Mouse (Mus musculus) CD4-positive helper T cell, adult 2 months (primary cell): ENCODE results near the gene Fggy.
A peak's percentile ranks its signal among the peaks of the same experiment; 100 is the strongest.

Source experiments
- DNase-seq: peaks from one replicate; pipeline ENCODE4 v3.0.0-alpha.2; 2012; ENCODE audit warnings: low read depth, missing footprints, low spot score

The Fggy gene

DNA sequence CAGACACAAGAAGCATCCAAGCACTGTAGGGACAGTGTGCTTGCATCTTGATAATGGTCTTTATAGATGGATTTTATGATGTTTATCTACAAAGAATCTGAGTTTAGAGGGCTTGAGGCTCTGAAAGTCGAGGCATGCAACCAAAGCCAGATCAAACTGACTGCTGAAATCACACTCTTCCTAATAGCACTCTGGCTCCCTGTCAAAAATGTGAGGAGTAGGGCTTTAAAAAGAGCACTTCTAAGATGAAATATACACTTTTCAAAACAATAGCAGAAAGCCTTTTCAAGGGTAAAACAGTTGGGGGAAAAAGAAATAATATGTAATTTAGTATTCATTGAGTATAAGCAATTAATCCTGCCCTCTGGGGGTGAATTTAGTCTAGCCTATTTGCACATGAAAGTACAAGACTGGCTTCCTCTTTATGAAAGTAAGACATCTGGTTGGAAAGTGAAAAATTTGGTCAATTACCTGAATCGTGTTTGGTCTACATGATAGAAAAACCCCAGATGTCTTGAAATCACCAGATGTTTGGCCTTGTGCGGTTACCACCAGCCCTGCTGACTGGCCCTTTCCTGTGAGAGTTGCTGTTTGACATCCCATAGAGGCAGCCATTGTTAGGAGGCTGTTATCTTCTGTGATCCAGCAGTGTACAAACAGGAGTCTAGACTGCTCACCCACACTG, 172.0 kb downstream of the Fggy start:
- no peak for DNase-seq

DNA sequence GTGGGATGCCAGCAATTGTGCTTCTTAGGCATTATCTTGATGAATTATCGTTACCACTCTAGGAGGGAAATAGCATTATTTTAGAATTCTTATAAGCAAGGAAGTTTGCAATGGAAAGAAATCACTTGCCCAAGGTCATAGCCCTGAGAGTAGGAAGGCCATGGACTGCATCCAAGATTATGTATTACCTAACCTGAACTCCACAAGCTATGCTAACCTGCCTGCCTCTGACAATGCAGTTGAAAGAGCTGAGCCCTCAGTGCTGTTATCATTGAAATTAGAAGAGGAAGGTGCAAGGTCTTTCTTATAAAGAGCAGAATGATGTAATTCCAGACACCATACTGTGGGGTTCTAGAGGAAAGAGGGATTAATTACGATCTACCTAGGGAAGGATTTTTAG, 173.8 kb downstream of the Fggy start:
- no peak for DNase-seq

DNA sequence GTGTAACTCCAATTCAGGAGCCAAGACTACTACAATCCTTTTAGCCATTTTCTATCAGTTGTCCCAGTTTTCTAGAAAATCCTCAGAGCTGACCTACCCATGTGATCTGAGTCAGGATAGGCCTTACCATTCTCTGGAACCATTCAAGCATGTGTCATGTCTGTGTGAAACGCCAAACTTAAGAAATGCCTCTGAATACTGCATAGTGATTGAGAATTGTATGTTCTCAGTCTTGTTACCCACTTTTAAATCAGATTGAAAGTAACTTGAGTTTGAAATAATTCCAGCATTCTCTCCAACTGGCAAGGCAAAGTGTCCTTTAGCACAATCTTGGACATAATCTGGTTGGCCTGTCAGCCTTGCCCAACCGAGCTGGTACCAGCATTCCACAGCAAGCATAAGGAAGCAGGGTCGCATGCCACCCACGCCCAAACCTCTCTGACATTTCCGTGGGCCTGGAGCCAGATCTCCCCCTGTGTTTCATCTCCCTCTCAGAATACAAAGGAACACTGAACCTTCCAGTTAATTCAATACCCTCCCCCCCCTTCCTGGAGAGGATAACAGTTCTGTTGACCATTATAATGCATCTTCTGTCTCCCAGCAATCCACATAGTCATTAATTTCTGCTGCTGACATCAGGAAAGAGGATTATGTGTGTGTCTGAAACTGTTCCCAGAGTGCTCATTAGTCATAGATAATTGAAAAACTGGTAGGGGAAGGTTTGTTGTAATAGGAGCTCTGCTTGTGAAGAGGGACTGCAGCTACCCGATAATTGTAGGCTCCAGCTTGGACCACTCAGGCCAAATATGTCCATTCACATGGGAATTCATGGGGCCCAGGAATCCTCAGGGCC, 176.3 kb downstream of the Fggy start:
- no peak for DNase-seq

DNA sequence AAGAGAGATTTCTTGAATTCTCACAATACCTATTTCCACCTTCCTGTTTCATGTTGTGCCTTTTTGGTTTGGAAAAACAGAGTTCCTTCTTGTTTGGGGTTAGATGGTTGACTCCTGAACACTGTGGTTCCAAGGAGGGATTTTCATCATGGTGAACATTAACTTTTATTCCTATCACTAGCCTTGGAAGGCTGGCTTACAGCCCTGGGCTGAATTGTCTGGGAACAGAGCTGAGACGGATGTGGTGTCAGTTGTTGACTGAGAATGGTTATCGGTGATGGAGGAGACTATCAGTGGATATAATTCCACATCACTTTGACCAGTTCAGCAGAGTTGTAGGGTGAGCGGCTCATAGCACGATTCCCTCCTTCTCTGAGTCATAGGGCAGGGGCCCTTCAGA, 178.7 kb downstream of the Fggy start:
- no peak for DNase-seq

DNA sequence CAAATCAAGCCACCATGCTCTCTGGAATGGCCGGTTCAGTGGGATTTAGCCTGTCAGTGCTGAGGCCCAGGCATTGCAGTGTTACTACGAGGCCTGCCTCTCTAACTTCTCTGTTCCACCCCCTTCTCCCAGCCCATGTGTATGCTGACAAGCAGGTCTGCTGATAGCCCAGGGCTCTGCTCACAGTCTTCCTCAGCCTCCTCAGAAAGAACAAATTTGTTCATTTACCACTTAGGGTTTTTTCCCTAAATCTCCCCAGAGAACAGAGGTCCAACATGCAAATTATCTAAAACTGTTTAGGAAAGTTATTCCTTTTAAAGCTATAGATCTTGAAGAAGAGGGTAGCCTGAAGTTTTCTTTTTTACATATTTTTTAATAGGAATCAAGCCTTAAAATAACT, 179.4 kb downstream of the Fggy start:
- DNase-seq = no peak

DNA sequence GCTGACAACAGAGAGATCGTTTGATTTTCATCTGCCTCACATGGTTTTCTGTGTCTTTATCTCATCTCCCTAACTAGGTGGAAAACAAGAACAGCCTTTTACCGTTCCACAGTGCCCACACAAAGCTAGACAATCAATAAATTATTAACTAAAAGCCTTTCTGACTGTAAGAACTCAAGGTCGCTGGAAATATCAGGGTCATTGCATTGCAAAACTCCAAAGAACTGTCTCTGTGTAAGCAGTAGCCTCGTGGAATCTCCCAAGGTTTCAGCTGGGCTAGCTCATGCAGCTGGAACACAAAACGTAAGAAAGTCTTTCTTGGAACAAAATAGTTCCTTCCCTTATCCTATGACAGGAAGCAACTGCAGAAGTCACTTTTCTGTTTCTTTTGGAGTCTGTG, 180.9 kb downstream of the Fggy start:
- DNase-seq = no peak

DNA sequence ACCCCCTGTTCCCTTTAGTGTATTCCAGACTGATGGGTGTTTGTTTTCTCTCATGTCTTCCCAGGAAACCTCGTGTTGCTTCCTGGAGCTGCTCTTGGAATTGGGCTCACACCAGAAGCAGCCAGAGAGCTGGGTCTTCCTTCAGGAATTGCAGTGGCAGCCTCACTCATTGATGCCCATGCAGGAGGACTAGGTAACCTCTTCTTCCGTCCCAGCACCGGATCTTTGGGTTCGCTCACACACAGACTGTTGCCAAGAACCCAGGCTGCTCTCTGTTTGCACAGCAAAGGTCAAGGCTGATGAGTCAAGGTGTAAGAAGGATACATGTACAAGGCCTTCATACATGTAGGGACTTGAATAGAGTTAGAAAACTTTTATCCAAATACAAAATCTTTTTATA, 181.4 kb downstream of the Fggy start:
- DNase-seq = no peak

DNA sequence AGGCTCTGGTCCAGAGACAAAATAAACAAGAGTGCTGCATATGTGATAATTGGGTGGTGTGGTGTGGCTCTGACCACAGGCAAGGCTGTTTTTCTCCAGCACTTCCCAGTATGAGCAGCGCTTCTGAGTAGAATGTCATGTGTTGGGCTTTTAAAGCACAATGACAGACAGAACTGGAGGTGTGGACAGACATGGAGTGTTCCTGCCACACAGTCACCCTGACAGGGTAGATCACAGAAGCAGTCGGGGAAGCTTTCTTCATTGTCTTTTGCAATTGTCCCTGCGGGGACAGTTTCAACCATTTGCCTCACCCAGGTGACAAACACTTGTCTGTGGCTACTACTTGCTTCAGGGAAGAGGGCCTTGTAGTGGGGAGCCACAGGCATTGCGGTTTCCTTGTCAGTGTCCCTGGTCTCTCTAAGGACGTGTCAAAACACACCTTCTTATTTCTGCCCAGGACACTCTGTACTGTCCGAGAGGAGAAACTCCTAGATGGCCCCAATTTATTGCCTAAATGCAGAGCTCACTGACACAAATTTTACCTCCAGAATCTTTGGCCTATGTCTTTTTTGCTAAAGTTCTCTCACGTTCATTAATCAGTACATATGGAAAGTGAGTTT, 183.9 kb downstream of the Fggy start:
- DNase-seq = no peak

DNA sequence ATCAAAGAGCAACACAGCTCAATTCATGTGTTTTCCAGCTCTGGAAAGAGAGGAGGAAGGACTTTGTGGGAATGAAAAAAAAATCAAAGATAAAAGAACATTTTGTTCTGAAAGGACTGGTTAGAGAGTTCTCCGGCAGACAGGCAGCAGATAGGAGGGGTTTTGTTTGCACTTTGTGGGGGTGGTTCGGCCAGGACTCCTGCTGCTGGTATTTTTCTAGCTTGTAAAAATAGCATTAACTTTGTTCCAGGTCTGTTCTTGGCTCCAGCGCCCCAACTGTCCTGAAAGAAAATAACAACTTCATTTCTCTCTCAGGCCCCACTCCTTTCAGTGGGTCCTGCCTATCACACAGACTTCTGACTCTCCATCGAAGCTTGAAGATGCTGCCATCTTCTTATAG, 185.7 kb downstream of the Fggy start:
- no peak for DNase-seq

DNA sequence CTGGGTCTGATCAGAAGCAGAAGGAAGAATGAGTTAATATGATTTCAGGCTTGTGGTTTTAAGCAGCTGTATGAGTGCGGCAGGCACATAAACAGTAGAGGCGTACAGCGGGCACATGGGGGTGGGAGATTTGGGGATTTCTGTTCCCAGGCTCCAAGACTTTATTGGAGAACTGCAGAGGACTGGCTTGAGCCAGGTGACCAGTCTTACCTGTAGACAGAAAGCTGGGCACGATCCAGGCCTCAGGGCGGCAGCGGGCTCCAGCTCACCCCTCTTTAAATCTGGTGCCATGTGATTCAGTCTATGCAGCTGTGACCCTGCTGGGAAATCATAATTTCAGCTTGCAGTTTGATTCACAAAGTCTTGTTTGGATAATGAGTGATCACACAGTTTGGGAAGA, 189.6 kb downstream of the Fggy start:
- no peak for DNase-seq

DNA sequence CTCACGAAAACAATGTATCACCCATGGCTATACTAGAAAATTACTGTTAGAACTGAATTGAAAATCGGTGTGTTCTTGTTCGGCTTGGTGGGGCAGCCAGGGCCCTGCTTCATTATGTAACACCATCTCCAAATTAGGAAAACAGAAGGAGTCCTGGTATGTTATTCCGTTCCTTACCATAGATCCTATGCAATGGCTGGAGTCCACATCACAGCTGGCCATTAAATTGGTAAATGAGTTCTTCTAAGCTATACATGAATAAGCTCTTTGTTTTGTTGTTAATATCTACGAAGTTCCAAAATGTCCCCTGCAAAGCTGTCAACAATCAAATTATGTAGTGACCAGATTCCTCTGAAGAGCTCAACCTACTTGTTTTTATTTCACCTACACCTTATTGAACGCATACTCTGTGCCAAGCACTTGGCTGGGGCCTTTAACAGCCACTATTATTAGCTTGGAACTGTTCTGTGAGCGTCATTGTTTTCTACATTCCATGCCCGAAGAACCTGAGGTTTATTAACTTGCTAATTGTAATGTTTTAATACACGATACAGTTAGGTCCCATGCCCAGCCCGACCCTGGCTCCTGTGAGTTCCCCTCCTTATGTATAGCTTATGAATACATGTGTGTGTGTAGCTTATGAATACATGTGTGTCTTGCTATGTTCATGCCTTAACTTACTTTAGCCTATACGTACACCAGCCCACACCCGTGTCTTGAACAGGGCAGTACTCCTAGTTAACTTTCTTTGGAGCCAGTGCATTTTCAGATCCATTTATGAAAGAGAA, 190.3 kb downstream of the Fggy start:
- no peak for DNase-seq

DNA sequence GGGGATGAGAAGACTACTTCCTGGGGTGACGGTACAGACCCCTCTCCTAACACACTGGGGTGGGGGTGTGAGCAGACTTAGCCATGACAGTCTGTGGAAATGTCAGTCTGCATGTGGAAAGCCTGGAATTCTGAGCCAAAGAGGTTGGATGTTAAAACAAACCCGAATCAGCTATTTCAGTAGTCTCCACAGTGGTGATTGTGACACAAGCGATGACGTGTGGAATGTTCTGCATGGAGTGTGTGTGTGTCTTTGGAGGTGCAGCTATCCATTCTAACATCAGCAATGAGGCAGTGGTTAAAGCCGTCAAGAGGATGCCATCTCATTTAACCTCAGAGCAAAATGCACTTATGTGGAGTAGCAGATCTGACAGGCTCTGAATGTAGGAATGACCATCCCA, 192.9 kb downstream of the Fggy start:
- no peak for DNase-seq

DNA sequence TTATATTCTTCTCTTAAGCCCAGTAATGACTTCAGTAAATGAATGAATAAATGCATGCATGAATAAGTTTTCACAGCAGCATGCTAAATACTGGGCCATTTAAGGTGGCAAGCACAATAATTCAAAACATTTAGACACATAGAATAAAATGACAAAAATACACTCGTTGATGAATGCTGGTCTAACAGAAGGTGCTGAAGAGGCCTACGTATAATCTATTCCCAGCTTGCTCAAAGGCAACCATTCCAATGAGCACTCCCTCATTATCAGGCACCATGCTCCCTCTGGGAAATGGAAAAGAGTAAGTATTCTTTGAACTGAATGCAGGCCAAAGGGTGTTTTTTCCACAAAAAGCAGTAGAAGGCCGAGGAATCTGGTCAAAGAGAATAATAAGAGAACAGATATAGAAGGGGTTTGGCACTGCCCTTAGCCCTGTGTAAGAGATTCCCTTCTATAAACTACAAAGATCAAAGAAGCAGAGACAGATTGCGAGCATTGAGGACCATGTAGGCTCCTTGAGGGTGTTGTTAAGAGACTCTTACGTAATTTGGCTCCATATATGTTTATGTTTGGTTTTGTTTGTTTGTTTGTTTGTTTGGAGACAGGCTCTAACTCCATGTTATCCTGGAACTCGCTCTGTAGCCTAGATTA, 195.4 kb downstream of the Fggy start:
- DNase-seq = no peak

DNA sequence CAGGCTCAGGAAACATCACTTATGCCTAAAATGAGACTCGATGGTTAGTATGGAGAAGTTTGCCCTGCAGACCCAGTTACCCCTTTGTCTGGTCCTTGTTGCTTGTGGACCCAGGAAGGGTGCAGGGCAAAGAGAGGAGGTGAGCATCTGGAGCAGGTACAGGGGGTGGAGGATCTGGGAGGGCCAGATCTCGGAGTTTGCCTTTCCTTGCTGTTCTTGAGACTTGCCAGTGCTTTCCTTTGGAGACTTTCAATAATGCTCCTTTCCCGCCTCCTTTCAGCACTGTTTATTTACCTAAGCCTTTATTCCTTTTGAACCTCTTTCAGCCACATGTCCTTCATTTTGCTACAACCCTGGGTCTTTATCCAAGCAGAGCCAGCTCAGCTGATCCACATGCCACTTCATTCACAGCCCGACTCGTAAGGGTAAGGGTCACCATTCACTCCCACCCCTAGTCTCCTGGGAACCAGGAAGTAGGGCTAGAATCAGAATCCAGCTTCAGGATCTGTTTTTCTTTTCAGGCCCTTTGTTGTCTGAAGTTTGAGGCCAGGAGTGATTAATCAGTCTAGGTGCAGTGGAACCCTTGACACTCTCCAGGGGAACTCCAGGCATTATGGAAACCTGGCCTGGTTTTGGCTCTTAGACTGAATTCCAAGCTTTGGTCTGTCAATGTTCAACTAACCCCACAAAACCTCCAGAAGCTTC, 201.9 kb downstream of the Fggy start:
- DNase-seq = no peak

DNA sequence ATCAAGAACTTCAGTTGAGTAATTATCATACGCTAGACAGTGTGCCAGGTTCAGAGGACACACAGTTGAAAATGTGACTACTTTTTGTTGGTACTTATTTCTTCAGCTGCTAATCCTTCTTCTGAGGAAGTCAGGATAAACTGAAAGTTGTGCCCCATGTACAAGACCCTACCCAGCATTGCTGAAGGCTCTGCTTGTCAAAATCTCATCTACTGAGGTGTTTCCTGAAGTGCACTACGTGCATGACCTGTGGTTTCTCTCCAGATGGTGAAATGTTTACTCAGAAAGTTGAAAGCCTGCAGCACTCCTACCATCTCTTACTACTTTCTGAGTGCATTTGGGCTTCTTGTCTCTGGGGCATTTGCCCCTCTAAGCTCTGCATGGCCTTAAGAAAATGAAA, 208.1 kb downstream of the Fggy start:
- DNase-seq = no peak

DNA sequence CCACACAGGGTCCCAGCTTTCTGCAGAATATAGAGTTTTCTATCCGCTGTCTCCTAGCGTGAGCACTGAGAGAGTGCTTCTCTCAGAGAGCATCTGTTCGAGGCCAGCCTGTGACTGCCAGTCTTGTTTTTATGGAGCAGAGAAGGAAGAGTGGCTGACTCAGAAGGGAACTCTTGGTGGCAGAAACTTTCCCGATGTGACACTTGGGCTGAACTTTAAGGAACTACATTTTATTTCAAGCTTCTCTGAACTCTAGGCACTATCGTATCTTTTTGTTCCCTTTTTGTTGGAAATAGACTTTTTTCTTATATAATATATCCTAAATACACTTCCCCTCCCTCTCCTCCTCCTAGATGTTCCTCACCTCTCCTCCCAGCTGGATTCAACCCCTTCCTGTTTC, 213.2 kb downstream of the Fggy start:
- DNase-seq = no peak

DNA sequence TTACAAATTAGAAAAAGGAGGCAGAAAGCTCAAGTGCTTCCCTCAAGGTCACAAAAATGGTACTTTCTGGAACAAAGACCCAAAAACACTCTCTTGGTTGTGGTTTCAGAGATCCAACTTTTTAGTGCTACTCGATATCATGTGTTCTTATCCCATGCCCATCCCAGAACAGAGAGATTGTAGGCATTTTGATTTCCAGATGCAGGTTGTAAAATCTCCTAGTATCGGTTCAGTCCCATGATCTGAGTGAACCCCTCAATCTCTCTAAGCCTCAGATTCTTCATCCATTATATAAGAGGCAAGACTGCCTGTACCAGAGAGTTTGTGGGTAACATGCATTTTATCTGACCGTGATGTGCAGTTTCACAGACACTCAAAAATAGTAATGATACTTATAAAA, 214.2 kb downstream of the Fggy start:
- no peak for DNase-seq

DNA sequence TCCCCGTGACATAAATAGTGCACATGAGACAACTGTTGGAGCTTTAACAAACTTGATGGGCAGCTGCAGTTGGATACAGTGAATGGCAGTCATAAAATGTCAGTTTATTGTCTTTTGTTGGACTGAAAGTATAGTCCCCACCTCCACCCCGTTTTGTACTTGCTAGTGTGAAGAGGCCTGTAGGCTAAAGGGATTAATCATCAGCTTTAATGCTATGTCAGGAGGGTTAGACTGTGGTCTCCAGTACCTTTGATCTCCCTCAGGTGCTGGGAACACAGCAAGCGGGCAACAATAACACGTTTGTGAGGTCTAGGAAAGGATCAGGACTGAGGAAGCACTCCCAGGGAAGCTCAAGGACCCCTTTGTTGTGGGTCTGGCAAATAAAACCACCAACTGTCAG, 214.6 kb downstream of the Fggy start:
- no peak for DNase-seq

DNA sequence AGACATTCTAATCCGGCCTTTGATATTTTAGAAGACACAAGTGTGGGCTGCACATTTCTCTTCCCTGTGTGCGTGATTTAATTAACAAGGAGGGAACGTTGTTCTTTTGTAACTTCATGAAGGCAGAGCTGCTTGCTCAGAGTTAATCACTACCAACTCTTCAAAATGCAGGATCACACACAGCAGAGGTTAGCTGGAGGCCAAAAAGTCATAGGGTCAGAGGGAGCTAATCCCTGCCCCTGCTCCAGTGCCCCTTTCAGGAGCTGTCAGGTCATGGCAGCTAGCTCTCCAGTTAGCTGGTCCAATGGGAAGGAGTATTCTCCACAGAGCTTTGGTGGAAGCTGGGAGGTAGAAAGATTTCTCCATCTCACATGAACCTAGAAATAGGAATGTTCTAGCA, 215.4 kb downstream of the Fggy start:
- DNase-seq = no peak

DNA sequence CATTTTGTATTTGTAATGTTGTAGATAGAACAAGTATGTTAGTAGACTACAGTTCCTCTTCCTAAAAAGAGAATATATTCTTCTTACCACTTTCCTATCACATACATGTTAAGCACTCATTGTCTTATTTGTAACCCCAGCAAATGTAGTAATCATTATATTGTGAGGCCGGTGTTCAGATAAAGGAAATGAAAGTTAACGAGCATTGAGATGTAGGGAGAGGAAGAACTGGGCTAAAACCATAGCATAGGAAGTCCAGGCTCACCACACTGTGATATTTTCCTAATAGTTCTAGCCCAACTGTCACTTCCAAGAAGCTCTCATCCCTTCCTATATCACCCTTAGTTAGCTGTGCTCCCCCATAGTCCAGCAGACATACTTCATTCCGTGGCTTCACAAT, 218.3 kb downstream of the Fggy start:
- no peak for DNase-seq

DNA sequence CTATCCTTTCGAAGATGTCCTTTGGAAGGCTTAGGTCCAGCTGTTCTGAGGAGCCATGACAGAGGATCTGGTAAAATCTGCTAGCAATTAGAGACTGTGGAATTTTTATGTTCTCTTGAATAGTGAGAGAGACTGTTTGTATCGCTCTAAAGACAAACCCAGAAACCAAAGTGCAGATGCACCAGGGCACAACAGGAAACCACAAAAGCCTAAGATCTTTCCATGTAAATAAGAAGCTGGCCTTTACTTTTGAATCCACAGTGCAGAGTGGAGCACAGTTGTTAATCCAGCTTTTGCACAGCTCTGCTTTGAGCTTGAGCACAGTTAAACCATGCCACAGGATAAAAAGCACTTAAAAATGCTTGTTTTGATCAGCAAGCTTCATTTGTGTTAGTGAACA, 220.5 kb downstream of the Fggy start:
- DNase-seq = peak; percentile 11
